Mouse (Mus musculus) hindbrain, embryonic 11.5 days (tissue): ENCODE data around the gene Slc6a2. TPM values are rescaled to one million over a fixed set of nuclear protein-coding genes. Genes with fewer than 3 reads are reported as not detected.
A peak's percentile ranks its signal among the peaks of the same experiment; 100 is the strongest.

Experiments used
- ATAC-seq: fragments of 200-750 bp; cut with Nextera tagmentation; 2 replicates; pipeline ENCODE4 v1.8.0; 2017; ENCODE audit warnings: mild to moderate bottlenecking, moderate TSS enrichment, moderate library complexity; ENCODE audit not compliant: low FRiP score
- DNase-seq: peaks from one replicate; pipeline ENCODE4 v3.0.0-alpha.2; 2015; ENCODE audit warnings: low spot score
- H3K27ac ChIP-seq: fragments of 300-500 bp; sonication (generic); 2 replicates; pipeline ENCODE4 v1.5.1; 2014; ENCODE audit warnings: mild to moderate bottlenecking, low read depth, low read length
- H3K27me3 ChIP-seq: fragments of 300-500 bp; sonication (generic); 2 replicates; pipeline ENCODE4 v1.6.1; 2014; ENCODE audit warnings: mild to moderate bottlenecking, low read length, moderate library complexity, mixed read lengths; ENCODE audit not compliant: control insufficient read depth, insufficient read depth
- H3K36me3 ChIP-seq: fragments of 300-500 bp; sonication (generic); 2 replicates; pipeline ENCODE4 v1.6.1; 2014; ENCODE audit warnings: mild to moderate bottlenecking, low read length, moderate library complexity, mixed read lengths; ENCODE audit not compliant: control insufficient read depth, insufficient read depth
- H3K4me1 ChIP-seq: fragments of 300-500 bp; sonication (generic); replicated peaks from 2 replicates; pipeline ENCODE4 v1.6.1; 2014; ENCODE audit warnings: low read length, mixed read lengths; ENCODE audit not compliant: control insufficient read depth, insufficient read depth
- H3K4me2 ChIP-seq: fragments of 300-500 bp; sonication (generic); replicated peaks from 2 replicates; pipeline ENCODE4 v1.6.1; 2014; ENCODE audit warnings: mild to moderate bottlenecking, low read depth, low read length
- H3K4me3 ChIP-seq: fragments of 300-500 bp; sonication (generic); 2 replicates; pipeline ENCODE4 v1.5.1; 2014; ENCODE audit warnings: low read depth, low read length
- H3K9ac ChIP-seq: fragments of 300-500 bp; sonication (generic); 2 replicates; pipeline ENCODE4 v1.6.1; 2014; ENCODE audit warnings: low read depth, low read length
- H3K9me3 ChIP-seq: fragments of 300-500 bp; sonication (generic); 2 replicates; pipeline ENCODE4 v1.6.1; 2016; ENCODE audit warnings: low read length; ENCODE audit not compliant: control insufficient read depth
- WGBS: fragments of 180-500 bp; shearing (Covaris S2); extraction: QIAGEN DNeasy Blood & Tissue Kit; methylation state at CpG from one replicate; pipeline ENCODE4 v1.1.7; 2014; 5-methylcytosine and 5-hydroxymethylcytosine counted together
- polyA plus RNA-seq: library from polyadenylated mRNA; unstranded; fragments of >200 nt; fragmentation: Nextera tagmentation; extraction: Ambion mirVana; gene quantifications from 2 replicates; pipeline ENCODE4 v1.2.1, GENCODE M21; 2014

Slc6a2 gene
- polyA plus RNA-seq, 1 experiment from 2014 or later = 0.19 TPM

- no peaks in the 10 kb centered on the region for H3K27me3 ChIP-seq
- no peak overlapping the region for H3K4me2 ChIP-seq
- 87% methylated on average over 5 of the region's 5 CpGs for WGBS
- H3K36me3 ChIP-seq = no peaks in the 10 kb centered on the region
- H3K27ac ChIP-seq = no peak overlapping the region
- H3K4me1 ChIP-seq = no peaks in the 10 kb centered on the region
- H3K4me3 ChIP-seq = no peak overlapping the region
- H3K9ac ChIP-seq = no peak overlapping the region
- ATAC-seq (no peak), DNase-seq (no peak)
- H3K9me3 ChIP-seq = no peaks in the 10 kb centered on the region
These were observed 5.8 kb upstream of the Slc6a2 start for GRCm38 (mm10) chr8:92954044-92954443.

- peaks cover 34% of the 10 kb centered on the region for H3K27me3 ChIP-seq
- DNase-seq (peak; percentile 39), ATAC-seq (peak; percentile 35; the same call in 1 of the 2 replicates)
- H3K27ac ChIP-seq = no peak overlapping the region
- no peaks in the 10 kb centered on the region for H3K36me3 ChIP-seq
- H3K4me1 ChIP-seq = peaks cover 4% of the 10 kb centered on the region
- peak overlapping the region; percentile 90 for H3K4me2 ChIP-seq
- H3K9ac ChIP-seq = 0 out of 2 replicates have a peak overlapping the region, but pooled peaks have one; percentile 19
- H3K4me3 ChIP-seq = peak overlapping the region; percentile 34
- H3K9me3 ChIP-seq = no peaks in the 10 kb centered on the region
- WGBS = under 1% methylated on average over 42 of the region's 42 CpGs
These were observed 602 bp downstream of the Slc6a2 start for GRCm38 (mm10) chr8:92960451-92960911.

GRCm38 (mm10) chr8:92961088-92961487 is 1.2 kb downstream of the Slc6a2 start:
- Histone ChIP-seq H3K4me1 (peaks cover 4% of the 10 kb centered on the region), H3K4me2 (peak overlapping the region; percentile 90), H3K4me3 (peak overlapping the region; percentile 34), H3K27ac (no peak overlapping the region), H3K9ac (no peak overlapping the region), H3K36me3 (no peaks in the 10 kb centered on the region), H3K9me3 (no peaks in the 10 kb centered on the region), H3K27me3 (peaks cover 34% of the 10 kb centered on the region)
- ATAC-seq = no peak
- 3% methylated on average over 25 of the region's 25 CpGs for WGBS
- DNase-seq = peak; percentile 27

GRCm38 (mm10) chr8:92964556-92964955 is 4.7 kb downstream of the Slc6a2 start:
- WGBS = 67% methylated on average over 2 of the region's 2 CpGs
- no peaks in the 10 kb centered on the region for H3K9me3 ChIP-seq
- no peaks in the 10 kb centered on the region for H3K36me3 ChIP-seq
- no peak overlapping the region for H3K9ac ChIP-seq
- no peak overlapping the region for H3K4me3 ChIP-seq
- H3K27ac ChIP-seq = no peak overlapping the region
- DNase-seq = no peak
- H3K4me1 ChIP-seq = peaks cover 4% of the 10 kb centered on the region
- H3K4me2 ChIP-seq = no peak overlapping the region
- peaks cover 31% of the 10 kb centered on the region for H3K27me3 ChIP-seq
- ATAC-seq = no peak

GRCm38 (mm10) chr8:92972949-92973348 is 13.1 kb downstream of the Slc6a2 start:
- Histone ChIP-seq H3K9ac (no peak overlapping the region), H3K4me2 (no peak overlapping the region), H3K27me3 (no peaks in the 10 kb centered on the region), H3K27ac (no peak overlapping the region), H3K4me1 (no peaks in the 10 kb centered on the region), H3K4me3 (no peak overlapping the region), H3K9me3 (no peaks in the 10 kb centered on the region), H3K36me3 (no peaks in the 10 kb centered on the region)
- 82% methylated on average over 5 of the region's 5 CpGs for WGBS
- DNase-seq (no peak), ATAC-seq (no peak)

- H3K4me1 ChIP-seq = no peaks in the 10 kb centered on the region
- no peak for ATAC-seq
These were observed 16.8 kb downstream of the Slc6a2 start for GRCm38 (mm10) chr8:92976656-92977055.

GRCm38 (mm10) chr8:92982491-92982890 is 22.6 kb downstream of the Slc6a2 start:
- Histone ChIP-seq H3K27ac (no peak overlapping the region), H3K4me1 (no peaks in the 10 kb centered on the region), H3K9me3 (no peaks in the 10 kb centered on the region), H3K36me3 (no peaks in the 10 kb centered on the region), H3K9ac (no peak overlapping the region), H3K4me3 (no peak overlapping the region), H3K4me2 (no peak overlapping the region), H3K27me3 (no peaks in the 10 kb centered on the region)
- ATAC-seq (no peak), DNase-seq (no peak)
- 79% methylated on average over 3 of the region's 3 CpGs for WGBS

More at GRCm38 (mm10) chr8:92976656-92977055, 16.8 kb downstream of the Slc6a2 start:
- Histone ChIP-seq H3K9ac (no peak overlapping the region), H3K9me3 (no peaks in the 10 kb centered on the region), H3K27ac (no peak overlapping the region), H3K4me2 (no peak overlapping the region), H3K27me3 (no peaks in the 10 kb centered on the region), H3K4me3 (no peak overlapping the region), H3K36me3 (no peaks in the 10 kb centered on the region)
- 93% methylated on average over 5 of the region's 5 CpGs for WGBS
- DNase-seq = no peak

- Histone ChIP-seq H3K9ac (no peak overlapping the region), H3K27ac (no peak overlapping the region), H3K9me3 (no peaks in the 10 kb centered on the region), H3K27me3 (no peaks in the 10 kb centered on the region), H3K4me2 (no peak overlapping the region), H3K36me3 (no peaks in the 10 kb centered on the region), H3K4me1 (no peaks in the 10 kb centered on the region), H3K4me3 (no peak overlapping the region)
- ATAC-seq (no peak), DNase-seq (no peak)
- WGBS = 56% methylated on average over 2 of the region's 2 CpGs
These were observed 24.5 kb downstream of the Slc6a2 start for GRCm38 (mm10) chr8:92984376-92984775.

GRCm38 (mm10) chr8:92996840-92997239 is 37.0 kb downstream of the Slc6a2 start:
- H3K4me2 ChIP-seq = no peak overlapping the region
- DNase-seq (peak; percentile 38), ATAC-seq (no peak)
- H3K4me3 ChIP-seq = no peak overlapping the region
- H3K36me3 ChIP-seq = no peaks in the 10 kb centered on the region
- H3K4me1 ChIP-seq = no peaks in the 10 kb centered on the region
- no peak overlapping the region for H3K9ac ChIP-seq
- no peaks in the 10 kb centered on the region for H3K27me3 ChIP-seq
- H3K27ac ChIP-seq = no peak overlapping the region
- H3K9me3 ChIP-seq = no peaks in the 10 kb centered on the region
- 28% methylated on average over 5 of the region's 5 CpGs for WGBS
